Mouse (Mus musculus) forebrain, embryonic 16.5 days (tissue): ENCODE measurements around the gene Lactbl1. TPM values are rescaled to one million over a fixed set of nuclear protein-coding genes. Genes with fewer than 3 reads are reported as not detected.

Source experiments
- ATAC-seq: fragments of 200-750 bp; cut with Nextera tagmentation; 2 replicates; pipeline ENCODE4 v1.8.0; 2017; ENCODE audit warnings: mild to moderate bottlenecking, moderate library complexity
- H3K27ac ChIP-seq: fragments of 300-500 bp; sonication (generic); 2 replicates; pipeline ENCODE4 v1.5.1; 2014; ENCODE audit warnings: low read length, control low read depth
- H3K27me3 ChIP-seq: fragments of 300-500 bp; sonication (generic); replicated peaks from 2 replicates; pipeline ENCODE4 v1.6.1; 2014; ENCODE audit warnings: low read length; ENCODE audit not compliant: control insufficient read depth, insufficient read depth
- H3K36me3 ChIP-seq: fragments of 300-500 bp; sonication (generic); 2 replicates; pipeline ENCODE4 v1.6.1; 2014; ENCODE audit not compliant: control insufficient read depth, insufficient read depth
- H3K4me1 ChIP-seq: fragments of 300-500 bp; sonication (generic); replicated peaks from 2 replicates; pipeline ENCODE4 v1.6.1; 2014; ENCODE audit warnings: low read length; ENCODE audit not compliant: control insufficient read depth, insufficient read depth
- H3K4me2 ChIP-seq: fragments of 300-500 bp; sonication (generic); 2 replicates; pipeline ENCODE4 v1.6.1; 2014; ENCODE audit warnings: mild to moderate bottlenecking, low read length, control low read depth
- H3K4me3 ChIP-seq: fragments of 300-500 bp; sonication (generic); replicated peaks from 2 replicates; pipeline ENCODE4 v1.5.1; 2014; ENCODE audit warnings: mild to moderate bottlenecking, low read length, control low read depth
- H3K9ac ChIP-seq: fragments of 300-500 bp; sonication (generic); replicated peaks from 2 replicates; pipeline ENCODE4 v1.6.1; 2014; ENCODE audit warnings: low read depth, low read length, control low read depth
- H3K9me3 ChIP-seq: fragments of 300-500 bp; sonication (generic); 2 replicates; pipeline ENCODE4 v1.6.1; 2016; ENCODE audit warnings: low read length; ENCODE audit not compliant: control insufficient read depth
- WGBS: fragments of 180-500 bp; shearing (Covaris S2); extraction: QIAGEN DNeasy Blood & Tissue Kit; methylation state at CpG from one replicate; pipeline ENCODE4 v1.1.7; 2014; 5-methylcytosine and 5-hydroxymethylcytosine counted together
- polyA plus RNA-seq: library from polyadenylated mRNA; unstranded; fragments of >200 nt; fragmentation: Nextera tagmentation; extraction: Ambion mirVana; gene quantifications from 2 replicates; pipeline ENCODE4 v1.2.1, GENCODE M21; 2015

Gene Lactbl1
- polyA plus RNA-seq, 1 experiment from 2014 or later: 0.06 TPM

DNA sequence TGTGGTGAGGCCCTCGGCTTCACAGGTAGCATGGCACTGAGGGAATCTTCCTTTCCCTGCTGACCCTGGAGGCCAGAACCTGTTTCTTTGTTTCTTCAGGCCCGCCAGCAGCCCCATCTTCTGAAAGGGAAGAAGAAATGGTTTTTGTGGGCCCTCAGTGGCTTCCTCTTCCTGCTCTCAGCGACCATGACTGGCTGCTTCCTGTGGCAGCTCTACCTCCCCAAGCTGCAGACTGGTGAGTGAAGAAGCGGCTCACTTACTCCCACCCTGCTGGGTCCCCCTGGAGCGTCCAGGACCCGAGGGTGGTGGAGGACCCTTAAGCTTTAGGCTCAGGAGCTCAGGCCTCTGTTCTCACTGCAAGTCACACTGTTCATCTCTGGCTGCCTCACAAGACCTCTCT is 4.2 kb downstream of the Lactbl1 start:
- no peak for ATAC-seq
- H3K27ac ChIP-seq: no peak overlapping the region
- WGBS: 64% methylated on average over 6 of the region's 6 CpGs

DNA sequence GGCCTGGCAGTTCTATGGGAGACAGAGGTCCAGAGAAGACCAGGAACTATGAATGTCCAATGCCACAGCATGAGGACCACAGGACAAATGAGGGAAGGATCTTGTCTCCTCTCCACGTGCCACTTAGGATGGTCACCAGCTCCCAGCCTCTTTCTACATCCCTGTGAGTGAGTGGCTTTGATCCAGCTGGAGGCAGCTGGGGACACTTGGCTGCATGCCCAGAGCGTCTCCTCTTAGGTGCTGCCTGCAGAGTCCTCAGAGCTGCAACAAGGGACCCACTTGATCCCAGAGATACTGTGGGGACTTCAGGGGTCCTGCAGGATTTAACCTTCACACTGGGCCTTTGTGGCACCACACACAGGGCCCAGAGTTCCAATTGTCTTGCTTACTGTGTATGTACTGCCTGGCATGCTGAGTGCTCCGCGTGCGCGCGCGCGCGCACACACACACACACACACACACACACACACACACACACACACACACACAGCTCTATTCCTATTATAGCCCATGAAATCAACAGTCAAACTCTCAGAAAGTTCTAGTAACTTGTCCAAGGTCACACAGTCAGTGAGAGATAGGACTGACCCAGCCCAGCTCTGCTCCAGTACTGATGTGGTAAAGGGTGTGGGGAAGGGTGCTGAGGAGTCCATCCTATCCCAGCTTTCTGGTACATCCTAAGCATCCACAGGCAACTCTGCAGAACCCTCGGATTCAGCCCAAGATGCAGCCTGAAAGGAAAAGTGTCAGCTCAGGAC is 9.0 kb downstream of the Lactbl1 start:
- Histone ChIP-seq H3K4me1 (no peaks in the 10 kb centered on the region), H3K4me2 (no peak overlapping the region), H3K36me3 (no peaks in the 10 kb centered on the region), H3K27ac (no peak overlapping the region), H3K27me3 (peaks cover 3% of the 10 kb centered on the region), H3K9ac (no peak overlapping the region), H3K9me3 (no peaks in the 10 kb centered on the region), H3K4me3 (no peak overlapping the region)
- 76% methylated on average over 11 of the region's 11 CpGs for WGBS
- ATAC-seq: peak; percentile 43; the same call in 1 of the 2 replicates

More for the DNA sequence above, 4.2 kb downstream of the Lactbl1 start:
- H3K4me1 ChIP-seq: no peaks in the 10 kb centered on the region
- no peak overlapping the region for H3K9ac ChIP-seq
- H3K4me2 ChIP-seq: no peak overlapping the region
- no peaks in the 10 kb centered on the region for H3K27me3 ChIP-seq
- H3K36me3 ChIP-seq: no peaks in the 10 kb centered on the region
- no peaks in the 10 kb centered on the region for H3K9me3 ChIP-seq
- H3K4me3 ChIP-seq: no peak overlapping the region

DNA sequence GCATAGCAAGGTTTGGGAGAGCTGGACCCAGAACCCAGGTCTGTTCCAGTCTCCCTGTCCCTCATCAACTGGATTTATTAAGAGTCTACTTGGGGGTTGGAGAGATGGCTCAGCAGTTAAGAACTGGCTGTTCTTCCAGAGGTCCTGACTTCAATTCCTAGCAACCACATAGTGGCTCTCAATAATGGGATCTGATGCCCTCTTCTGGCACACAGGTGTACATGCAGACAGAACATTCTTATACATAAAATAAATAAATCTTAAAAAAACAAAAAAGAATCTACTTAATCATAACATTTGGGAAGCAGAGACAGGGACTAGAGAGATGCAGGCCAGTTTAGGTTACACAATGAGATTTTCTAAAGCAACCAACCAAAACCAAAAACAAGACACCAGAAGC is 13.6 kb downstream of the Lactbl1 start:
- Histone ChIP-seq H3K9ac (no peak overlapping the region), H3K36me3 (no peaks in the 10 kb centered on the region), H3K4me1 (peaks cover 19% of the 10 kb centered on the region), H3K4me2 (no peak overlapping the region), H3K27me3 (peaks cover 17% of the 10 kb centered on the region), H3K9me3 (no peaks in the 10 kb centered on the region), H3K4me3 (no peak overlapping the region), H3K27ac (no peak overlapping the region)
- ATAC-seq: no peak

DNA sequence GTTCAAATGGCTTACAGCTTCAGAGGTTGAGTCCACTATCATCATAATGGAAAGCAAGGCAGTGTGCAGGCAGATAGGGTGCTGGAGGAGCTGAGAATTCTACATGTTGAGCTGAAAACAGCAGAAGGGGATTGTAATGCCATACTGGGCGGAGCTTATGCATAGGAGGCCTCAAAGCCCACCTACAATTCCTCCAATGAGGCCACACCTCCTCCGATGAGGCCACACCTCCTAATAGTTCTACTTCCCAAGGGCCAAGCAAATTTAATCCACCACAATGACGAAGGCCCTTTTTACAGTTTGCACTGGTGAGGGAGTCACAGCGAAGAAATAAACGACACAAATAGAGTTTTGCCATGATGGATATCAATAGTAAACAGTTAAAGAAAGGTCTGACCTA is 14.1 kb downstream of the Lactbl1 start:
- Histone ChIP-seq H3K4me2 (no peak overlapping the region), H3K4me3 (no peak overlapping the region)

DNA sequence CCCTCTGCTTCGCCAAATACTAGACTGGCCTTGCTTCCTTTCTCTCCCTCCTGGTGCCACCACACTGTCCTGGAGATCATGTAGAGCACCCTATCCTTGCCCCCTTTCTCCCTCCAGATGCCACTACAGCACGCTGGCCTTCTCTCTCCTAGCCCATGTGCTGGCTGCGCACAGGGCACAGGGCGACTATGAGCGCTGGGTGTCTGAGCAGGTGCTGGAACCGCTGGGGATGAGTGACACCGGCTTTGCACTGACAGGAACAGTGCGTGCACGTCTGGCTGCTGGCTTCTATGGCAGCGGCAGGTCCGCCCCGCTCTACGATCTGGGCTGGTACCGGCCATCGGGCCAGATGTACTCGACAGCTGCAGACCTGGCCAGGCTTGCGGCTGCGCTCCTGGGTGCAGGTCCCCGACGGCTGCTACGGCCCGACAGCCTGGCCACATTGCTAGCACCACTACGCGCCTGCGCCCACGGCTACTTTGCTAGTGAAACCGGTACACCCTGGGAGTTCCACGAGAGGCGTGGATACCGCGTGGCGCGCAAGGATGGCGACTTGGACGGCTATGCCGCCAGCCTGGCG is 14.7 kb downstream of the Lactbl1 start:
- Histone ChIP-seq H3K4me1 (peaks cover 19% of the 10 kb centered on the region), H3K27ac (peak overlapping the region; percentile 56), H3K4me3 (peak overlapping the region; percentile 63)

More for the DNA sequence above, 14.1 kb downstream of the Lactbl1 start:
- H3K4me1 ChIP-seq: peaks cover 19% of the 10 kb centered on the region
- no peaks in the 10 kb centered on the region for H3K9me3 ChIP-seq
- no peak overlapping the region for H3K27ac ChIP-seq
- ATAC-seq: no peak
- H3K27me3 ChIP-seq: peaks cover 17% of the 10 kb centered on the region
- H3K36me3 ChIP-seq: no peaks in the 10 kb centered on the region
- H3K9ac ChIP-seq: no peak overlapping the region
- WGBS: 64% methylated on average over 5 of the region's 5 CpGs

DNA sequence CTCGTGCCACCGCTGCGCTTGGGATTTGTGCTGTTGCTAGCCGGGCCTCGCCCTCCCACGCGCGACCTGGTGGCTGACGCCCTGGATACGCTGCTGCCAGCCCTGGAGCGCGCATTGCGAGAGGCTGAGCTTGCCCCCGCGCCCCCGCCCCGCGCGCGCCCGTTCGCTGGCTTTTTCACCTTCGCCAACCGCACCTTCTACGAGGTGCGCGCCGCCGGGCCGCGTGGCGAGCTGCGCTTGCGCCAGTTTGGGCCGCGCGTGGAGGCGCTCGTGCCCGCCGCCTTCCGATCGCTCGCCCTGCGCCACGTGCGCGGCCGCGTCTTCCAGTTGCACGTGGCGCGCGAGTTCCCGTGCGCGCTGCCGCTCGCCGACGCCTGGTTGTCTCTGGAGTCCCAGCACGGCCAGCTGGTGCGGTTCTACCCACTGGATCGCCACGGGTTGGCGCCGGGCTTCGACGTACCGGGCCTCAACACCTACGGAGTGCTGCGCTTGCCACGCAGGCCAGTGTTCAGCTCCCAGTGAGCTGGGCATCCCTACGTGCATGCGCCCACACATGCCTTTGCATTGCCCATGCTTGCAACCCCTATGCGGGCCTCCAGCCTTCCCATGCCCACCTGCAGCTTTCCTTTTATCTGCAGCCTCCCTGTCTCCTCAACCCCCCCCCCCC is 15.3 kb downstream of the Lactbl1 start:
- H3K4me2 ChIP-seq: peak overlapping the region; percentile 82
- peak overlapping the region; percentile 56 for H3K27ac ChIP-seq
- WGBS: 2% methylated on average over 76 of the region's 76 CpGs
- peak overlapping the region; percentile 74 for H3K9ac ChIP-seq
- ATAC-seq: peak; percentile 82
- H3K9me3 ChIP-seq: no peaks in the 10 kb centered on the region
- peaks cover 19% of the 10 kb centered on the region for H3K4me1 ChIP-seq
- no peaks in the 10 kb centered on the region for H3K36me3 ChIP-seq
- peak overlapping the region; percentile 63 for H3K4me3 ChIP-seq
- H3K27me3 ChIP-seq: peaks cover 17% of the 10 kb centered on the region

More for the DNA sequence above, 14.7 kb downstream of the Lactbl1 start:
- ATAC-seq: peak; percentile 61
- Histone ChIP-seq H3K9me3 (no peaks in the 10 kb centered on the region), H3K9ac (peak overlapping the region; percentile 74), H3K36me3 (no peaks in the 10 kb centered on the region), H3K4me2 (peak overlapping the region; percentile 82), H3K27me3 (peaks cover 17% of the 10 kb centered on the region)
- 24% methylated on average over 35 of the region's 37 CpGs for WGBS

DNA sequence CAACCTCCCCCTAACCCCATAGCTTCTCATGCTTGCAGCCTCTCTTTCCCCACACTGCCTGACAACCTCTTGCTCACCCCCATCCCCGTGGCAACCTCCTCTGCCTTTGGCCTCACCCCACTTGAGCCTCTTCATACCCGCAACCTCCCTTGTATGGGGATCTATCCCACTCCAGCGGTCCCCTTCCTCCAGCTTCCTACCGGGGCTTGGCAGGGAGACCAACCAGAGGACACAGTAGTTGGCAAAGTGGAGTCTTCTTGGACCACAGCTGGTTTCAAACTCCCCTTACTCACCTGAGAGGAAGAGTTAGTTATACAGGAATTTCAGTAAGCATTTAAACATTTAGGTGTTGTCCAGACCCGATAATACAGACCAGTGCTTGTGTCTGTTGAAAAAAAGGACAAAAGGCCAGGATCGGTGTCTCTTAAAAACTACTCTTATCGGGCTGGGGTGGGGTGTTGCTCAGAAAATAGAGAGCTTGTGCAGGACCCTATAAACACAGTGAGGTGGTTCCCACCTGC is 15.9 kb downstream of the Lactbl1 start:
- peaks cover 19% of the 10 kb centered on the region for H3K4me1 ChIP-seq
- no peak overlapping the region for H3K27ac ChIP-seq
- ATAC-seq: no peak; the same call in none of the 2 replicates
- peaks cover 17% of the 10 kb centered on the region for H3K27me3 ChIP-seq
- H3K36me3 ChIP-seq: no peaks in the 10 kb centered on the region
- H3K4me2 ChIP-seq: peak overlapping the region; percentile 82
- H3K9me3 ChIP-seq: no peaks in the 10 kb centered on the region
- peak overlapping the region; percentile 63 for H3K4me3 ChIP-seq
- WGBS: 30% methylated on average over 7 of the region's 7 CpGs
- H3K9ac ChIP-seq: peak overlapping the region; percentile 74

DNA sequence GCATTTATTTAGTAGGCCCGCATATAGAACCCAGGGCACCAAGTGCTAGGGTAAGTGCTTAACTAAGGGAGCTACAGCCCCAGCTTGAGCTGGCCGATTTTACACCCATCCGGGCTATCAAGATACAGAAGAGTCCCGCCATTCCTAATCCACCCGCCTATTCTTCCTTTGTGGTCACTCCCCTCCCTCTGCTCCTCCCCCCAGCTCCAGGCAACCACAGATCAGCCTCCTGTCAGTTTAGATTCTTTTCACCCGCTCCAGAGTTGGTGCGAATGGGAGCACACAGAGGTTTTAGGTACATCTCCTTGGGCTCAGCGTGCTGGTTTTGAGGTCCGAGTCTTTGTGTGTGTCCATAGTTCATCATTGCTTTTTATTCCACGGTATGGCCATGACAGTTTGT is 16.5 kb downstream of the Lactbl1 start:
- Histone ChIP-seq H3K9me3 (no peaks in the 10 kb centered on the region), H3K4me1 (peaks cover 19% of the 10 kb centered on the region), H3K27ac (no peak overlapping the region), H3K4me3 (no peak overlapping the region), H3K9ac (0 out of 2 replicates have a peak overlapping the region, but pooled peaks have one; percentile 5), H3K36me3 (no peaks in the 10 kb centered on the region), H3K4me2 (peak overlapping the region; percentile 25), H3K27me3 (peaks cover 17% of the 10 kb centered on the region)
- 2% methylated on average over 10 of the region's 10 CpGs for WGBS
- no peak for ATAC-seq

DNA sequence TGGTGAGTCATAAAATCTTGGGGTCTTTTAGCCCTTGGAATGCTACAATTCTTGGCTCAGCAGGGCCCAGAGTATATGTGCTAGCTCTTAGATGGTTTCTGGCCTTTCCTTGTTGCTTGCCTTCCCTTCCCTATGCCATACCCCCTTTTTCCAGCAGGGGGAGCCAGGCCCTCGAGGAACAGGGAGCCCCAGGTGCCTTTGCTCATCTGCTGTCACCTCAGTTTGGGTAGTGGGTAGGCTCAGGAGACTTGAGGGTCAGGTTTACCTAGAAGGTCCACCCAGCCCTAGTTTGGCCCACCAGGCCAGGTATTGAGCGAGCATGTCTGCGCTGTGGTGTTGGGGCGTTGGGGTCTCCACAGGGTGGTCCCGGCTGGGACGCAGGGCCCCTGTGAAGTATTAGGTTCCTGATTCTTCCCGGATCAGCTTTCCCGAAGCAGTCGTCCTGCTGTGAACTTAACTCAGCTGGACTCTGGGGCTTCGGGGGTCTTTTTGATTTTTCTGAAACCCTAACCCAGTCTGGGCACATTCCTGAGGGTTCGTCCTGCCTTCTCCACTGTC is 26.6 kb downstream of the Lactbl1 start:
- Histone ChIP-seq H3K9ac (0 out of 2 replicates have a peak overlapping the region, but pooled peaks have one; percentile 1), H3K27ac (no peak overlapping the region), H3K36me3 (peaks cover 3% of the 10 kb centered on the region; the same call in 1 of the 2 replicates)

More for the DNA sequence above, 26.6 kb downstream of the Lactbl1 start:
- H3K4me1 ChIP-seq: peaks cover 21% of the 10 kb centered on the region
- H3K4me3 ChIP-seq: no peak overlapping the region
- no peaks in the 10 kb centered on the region for H3K27me3 ChIP-seq
- no peaks in the 10 kb centered on the region for H3K9me3 ChIP-seq
- 0 out of 2 replicates have a peak, but pooled peaks have one; percentile 7 for ATAC-seq
- 16% methylated on average over 11 of the region's 11 CpGs for WGBS
- no peak overlapping the region for H3K4me2 ChIP-seq
